ENCODE assay signal across 19 mouse cellular contexts in genomic region chr10:42340426-42340793, GRCm38 (mm10).
DNase-seq lines count a peak whose midpoint lies in the region; ATAC-seq and TF ChIP-seq lines count a peak whose summit lies in the region.
"Had no signal": no experiment of that assay in that cellular context is flagged by ENCODE, and none has a peak within 500 bp of the region (broad histone marks: within the 10 kb centered on the region; RNA-seq: fewer than 3 reads in every experiment).

No protein-coding gene starts in this region.

- no peak overlapping the region for H3K4me3 ChIP-seq in layer of hippocampus, adult 2 months
- H3K4me3 ChIP-seq in forebrain, embryonic 16.5 days (replicated peaks; ENCODE audit: low read length): no peak overlapping the region
- no peak overlapping the region for H3K4me3 ChIP-seq in midbrain, embryonic 14.5 days (replicated peaks; ENCODE audit: low read depth, low read length)
- H3K4me3 ChIP-seq in embryonic facial prominence, embryonic 10.5 days: no peak overlapping the region
- H3K4me3 ChIP-seq: embryonic facial prominence, embryonic 13.5 days; erythroblast, embryonic 14.5 days; gastrocnemius, adult 2 months; heart, embryonic 10.5 days had no signal

- WGBS in forebrain, embryonic 16.5 days: 9% methylated on average over 6 of the region's 6 CpGs
- WGBS in midbrain, embryonic 14.5 days: 10% methylated on average over 6 of the region's 6 CpGs
- 51% methylated on average over 6 of the region's 6 CpGs for WGBS in embryonic facial prominence, embryonic 10.5 days

- no peaks in the 10 kb centered on the region for H3K27me3 ChIP-seq in forebrain, embryonic 16.5 days (replicated peaks; ENCODE audit: control insufficient read depth, insufficient read depth, low read length)
- H3K27me3 ChIP-seq in midbrain, embryonic 14.5 days (ENCODE audit: control insufficient read depth, insufficient read depth, low read length): peaks cover 11% of the 10 kb centered on the region; the same call in 1 of the 2 replicates
- 0 out of 2 replicates have a peak, but pooled peaks cover 4% of the 10 kb centered on the region for H3K27me3 ChIP-seq in embryonic facial prominence, embryonic 10.5 days (replicated peaks; ENCODE audit: low read depth, poor library complexity, severe bottlenecking)
- H3K27me3 ChIP-seq: embryonic facial prominence, embryonic 13.5 days had no signal

- H3K36me3 ChIP-seq in forebrain, embryonic 16.5 days (ENCODE audit: control insufficient read depth, insufficient read depth): no peaks in the 10 kb centered on the region
- no peaks in the 10 kb centered on the region for H3K36me3 ChIP-seq in midbrain, embryonic 14.5 days (ENCODE audit: control insufficient read depth, insufficient read depth, low read length)
- H3K36me3 ChIP-seq in embryonic facial prominence, embryonic 10.5 days (replicated peaks): no peaks in the 10 kb centered on the region
- H3K36me3 ChIP-seq: embryonic facial prominence, embryonic 13.5 days had no signal

- no peak overlapping the region for H3K9ac ChIP-seq in forebrain, embryonic 16.5 days (replicated peaks; ENCODE audit: low read depth, low read length)
- no peak overlapping the region for H3K9ac ChIP-seq in midbrain, embryonic 14.5 days (replicated peaks; ENCODE audit: low read length)
- H3K9ac ChIP-seq: embryonic facial prominence, embryonic 13.5 days had no signal

- peak overlapping the region; percentile 78; the same call in 1 of the 2 replicates for H3K27ac ChIP-seq in layer of hippocampus, adult 2 months
- H3K27ac ChIP-seq in forebrain, embryonic 16.5 days (ENCODE audit: low read length): peak overlapping the region; percentile 50
- H3K27ac ChIP-seq in midbrain, embryonic 14.5 days (replicated peaks; ENCODE audit: low read depth, low read length): no peak overlapping the region; the same call in 1 of the 2 replicates
- H3K27ac ChIP-seq in embryonic facial prominence, embryonic 10.5 days (replicated peaks): no peak overlapping the region
- H3K27ac ChIP-seq: gastrocnemius, adult 2 months; heart, embryonic 10.5 days; stomach, postnatal 0 days had no signal

- no peaks in the 10 kb centered on the region for H3K9me3 ChIP-seq in forebrain, embryonic 16.5 days (ENCODE audit: control insufficient read depth, low read length)
- no peaks in the 10 kb centered on the region for H3K9me3 ChIP-seq in midbrain, embryonic 14.5 days (ENCODE audit: control insufficient read depth, low read length)
- H3K9me3 ChIP-seq in embryonic facial prominence, embryonic 10.5 days: no peaks in the 10 kb centered on the region
- H3K9me3 ChIP-seq: embryonic facial prominence, embryonic 13.5 days; heart, embryonic 10.5 days had no signal

- no peak overlapping the region for H3K4me2 ChIP-seq in forebrain, embryonic 16.5 days (ENCODE audit: low read length)
- H3K4me2 ChIP-seq in midbrain, embryonic 14.5 days (ENCODE audit: low read length): no peak overlapping the region
- H3K4me2 ChIP-seq: embryonic facial prominence, embryonic 13.5 days had no signal

- DNase-seq in layer of hippocampus, adult 2 months (ENCODE audit: low spot score in 2 of 2): no peak
- no peak for DNase-seq in layer of hippocampus, adult 18-20 months (ENCODE audit: low spot score in 2 of 2)
- peak; percentile 46 for DNase-seq in midbrain, embryonic 14.5 days
- DNase-seq in thymus, postnatal 14 days: no peak
- no peak for DNase-seq in lung, postnatal 14 days
- DNase-seq in embryonic facial prominence, embryonic 10.5 days (ENCODE audit: low spot score): no peak
- DNase-seq: adrenal gland, postnatal 10 days; cerebellum, adult 2 months; cerebellum, postnatal 25 days; gastrocnemius, adult 2 months; kidney, adult 8-10 months; kidney, postnatal 10 days; layer of hippocampus, postnatal 36 days had no signal

- TF ChIP-seq CTCF in layer of hippocampus, adult 2 months (conservative IDR thresholded peaks at IDR 0.05): no peak

- ATAC-seq in forebrain, embryonic 16.5 days: no peak
- ATAC-seq in midbrain, embryonic 14.5 days (ENCODE audit: low FRiP score, low TSS enrichment): no peak
- ATAC-seq: activated CD4-positive, CD25-positive, alpha-beta regulatory T cell, adult 4 months had no signal

- H3K4me1 ChIP-seq in forebrain, embryonic 16.5 days (replicated peaks; ENCODE audit: control insufficient read depth, insufficient read depth, low read length): peaks cover 30% of the 10 kb centered on the region
- H3K4me1 ChIP-seq in midbrain, embryonic 14.5 days (ENCODE audit: control insufficient read depth, insufficient read depth, low read length): peaks cover 26% of the 10 kb centered on the region
- peaks cover 10% of the 10 kb centered on the region for H3K4me1 ChIP-seq in embryonic facial prominence, embryonic 10.5 days
- H3K4me1 ChIP-seq: embryonic facial prominence, embryonic 13.5 days had no signal

Comparison
In these comparisons a context has a peak if more than half of its experiments do, and no peak if none do; other contexts are left out.
1. H3K27ac ChIP-seq: peak in layer of hippocampus, adult 2 months (single experiment) and forebrain, embryonic 16.5 days (single experiment); none in midbrain, embryonic 14.5 days (single experiment) and embryonic facial prominence, embryonic 10.5 days (single experiment).